Mouse (Mus musculus) WW6 (cell line): ENCODE data around the gene Golga5.

Experiments used
- DNase-seq: peaks from one replicate; pipeline ENCODE4 v3.0.0-alpha.2; 2013; ENCODE audit warnings: low read depth, low spot score

Gene Golga5

DNA sequence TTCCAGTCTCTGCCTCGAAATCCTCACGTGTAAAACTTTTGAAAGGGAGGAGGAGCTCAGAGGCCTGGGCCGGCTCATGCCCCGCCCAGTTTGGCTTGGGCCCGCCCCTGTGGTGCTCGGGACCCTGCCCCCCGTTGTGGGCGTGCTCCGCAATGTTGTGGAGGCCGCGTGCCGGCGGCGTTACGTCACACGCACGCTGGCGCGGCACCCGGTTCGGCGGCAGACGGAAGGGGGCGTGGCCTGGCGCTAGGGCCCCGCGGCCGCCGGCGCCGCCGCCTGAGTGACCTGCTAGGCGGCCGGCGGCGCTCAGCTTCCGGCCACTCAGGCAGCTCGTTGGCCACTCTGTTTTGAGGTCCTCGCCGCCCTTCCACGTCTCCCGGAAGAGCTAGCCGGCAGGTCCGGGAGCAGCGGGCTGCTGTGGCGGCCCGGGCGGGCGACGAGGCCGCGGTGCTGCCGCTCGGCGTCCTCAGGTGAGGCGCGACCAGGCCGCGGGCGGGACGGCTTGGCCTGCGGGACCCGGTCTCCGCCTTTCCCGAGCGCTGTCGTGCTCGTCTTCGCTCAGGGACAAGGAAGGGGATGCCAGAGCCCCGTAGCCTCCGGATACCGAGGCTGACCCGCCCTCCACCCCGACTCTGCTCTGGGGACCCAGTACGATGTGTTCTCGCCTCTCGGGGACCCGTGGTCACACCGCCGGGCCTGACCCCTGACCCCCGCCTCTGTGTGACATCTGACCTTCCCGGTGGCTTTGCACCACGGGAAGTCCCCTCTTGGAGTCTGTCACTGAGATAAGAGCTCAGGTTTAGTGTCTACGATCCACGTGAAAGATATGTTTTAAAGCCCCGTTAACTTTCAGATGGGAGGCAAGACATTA lies at the start of gene Golga5:
Golga5 (plus strand) TSS at position 242 of the 871 bp plus-strand sequence.
- peak; percentile 89 for DNase-seq

DNA sequence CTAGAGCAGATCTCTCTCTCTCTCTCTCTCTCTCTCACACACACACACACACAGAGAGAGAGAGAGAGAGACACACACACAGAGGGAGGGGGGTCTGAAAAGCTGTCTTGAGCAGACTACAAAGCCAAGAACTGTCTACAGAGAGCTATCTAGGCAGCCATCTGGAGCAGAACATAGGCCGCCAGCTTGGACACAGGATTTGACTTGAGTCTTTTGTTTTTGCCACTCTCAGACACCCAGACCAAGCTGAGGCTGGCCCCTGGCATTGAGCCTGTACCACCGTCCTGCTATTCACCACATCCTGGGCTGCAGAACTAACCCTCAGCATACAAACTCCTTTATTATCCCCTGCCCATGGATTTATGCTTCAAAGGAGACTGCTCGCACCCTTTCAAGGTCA lies 49.4 kb upstream of the Golga5 start:
- DNase-seq = no peak

DNA sequence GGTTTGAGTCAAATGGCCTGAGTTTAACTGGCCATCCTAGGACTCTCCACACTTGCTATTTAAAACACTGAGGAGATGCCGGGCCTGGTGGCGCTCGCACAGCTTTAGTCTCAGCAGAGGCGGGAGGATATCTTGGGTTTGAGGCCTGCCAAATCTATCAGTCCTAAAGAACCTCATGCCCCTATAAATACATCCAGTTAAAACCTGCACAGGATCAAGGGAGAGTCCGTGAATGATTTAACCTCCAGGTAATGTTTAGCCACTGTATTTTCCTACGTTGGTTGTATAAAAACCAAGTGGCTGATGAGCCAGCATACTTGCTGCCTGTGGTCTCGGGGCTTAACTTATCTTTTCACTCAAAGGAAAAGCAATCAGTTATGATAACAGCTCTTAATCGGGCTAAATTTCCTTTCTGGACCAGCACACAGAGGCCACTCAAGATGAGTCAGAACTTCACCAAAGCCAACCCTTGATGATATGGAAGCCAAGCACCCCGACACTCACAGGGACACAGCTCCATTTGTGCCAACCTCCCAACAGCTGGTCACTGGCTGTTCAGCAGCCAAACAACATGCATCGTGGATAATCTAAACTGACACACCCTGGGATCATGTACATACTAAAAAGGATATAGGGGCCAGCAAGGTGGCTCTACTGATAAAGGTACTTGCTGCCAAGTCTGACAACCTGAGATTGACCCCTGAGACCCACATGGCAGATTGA lies 48.6 kb upstream of the Golga5 start:
- no peak for DNase-seq

DNA sequence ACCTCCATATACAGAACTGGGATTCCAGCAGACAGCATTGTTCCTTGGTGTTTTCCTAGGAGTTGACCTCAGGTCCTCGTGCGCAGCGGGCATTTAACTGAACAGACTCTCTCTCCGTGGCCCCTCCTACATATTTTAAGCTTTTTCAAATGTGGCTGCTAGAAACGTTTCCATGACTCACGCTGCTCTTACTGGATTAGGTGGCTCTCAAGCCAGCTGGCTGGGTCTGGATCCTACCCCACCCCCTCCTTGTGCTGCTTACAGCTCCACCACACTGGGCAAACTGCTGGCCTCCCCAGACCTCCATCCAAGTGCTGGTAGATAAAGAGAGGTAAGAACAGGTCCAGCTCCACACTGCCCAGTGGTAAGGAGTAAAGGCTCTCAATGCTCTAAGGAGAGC lies 46.9 kb upstream of the Golga5 start:
- DNase-seq = no peak

DNA sequence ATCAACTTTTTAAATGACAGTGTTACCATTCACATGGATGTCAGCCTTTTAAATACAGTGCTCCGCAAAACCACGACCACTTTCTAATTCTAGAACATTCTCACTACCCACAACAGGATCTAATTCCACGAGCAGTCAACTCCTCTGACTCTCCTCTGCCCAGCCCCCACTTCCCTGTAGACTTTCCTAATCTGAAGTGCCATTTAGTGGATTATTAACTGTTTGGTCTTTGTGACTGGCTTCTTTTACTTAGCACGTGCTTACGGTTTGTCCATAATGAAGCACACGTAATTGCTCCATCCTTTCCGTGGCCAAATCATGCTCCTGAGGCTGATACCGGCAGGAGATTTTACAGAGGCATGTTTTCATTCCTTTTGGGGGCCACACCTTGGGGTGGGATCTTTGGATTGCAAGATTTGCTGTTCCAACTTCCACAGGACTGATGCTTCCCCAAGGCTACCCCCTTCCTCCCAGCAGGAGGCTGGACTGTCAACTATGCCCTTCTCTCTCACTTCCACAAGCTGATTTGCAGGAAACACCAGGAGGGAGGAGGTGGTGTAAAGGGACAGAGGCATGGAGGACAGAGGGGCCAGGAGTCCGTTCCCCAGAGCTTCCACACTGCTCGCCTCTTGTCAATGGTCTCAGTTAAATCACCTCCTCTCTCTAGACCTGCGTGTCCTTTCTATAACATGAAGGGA lies 46.2 kb upstream of the Golga5 start:
- no peak for DNase-seq

DNA sequence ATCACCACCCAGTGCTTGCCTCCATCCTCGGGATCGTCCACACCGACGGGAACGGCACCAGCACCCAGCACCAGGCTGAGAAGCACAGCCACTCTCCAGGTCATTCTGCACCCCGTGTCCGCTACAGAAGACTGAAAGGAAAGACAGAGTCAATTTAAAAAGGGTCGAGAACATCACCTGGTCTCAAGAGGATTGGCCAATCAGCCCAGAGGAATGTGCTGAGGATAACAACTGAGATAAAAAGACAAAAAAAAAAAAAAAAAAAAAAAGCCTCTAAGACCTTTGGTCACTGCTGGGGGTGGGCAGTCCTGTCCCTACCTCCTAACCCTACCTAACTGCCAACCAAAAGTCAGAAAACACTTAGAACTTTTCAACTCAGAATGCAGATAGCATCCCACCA lies 45.3 kb upstream of the Golga5 start:
- no peak for DNase-seq

DNA sequence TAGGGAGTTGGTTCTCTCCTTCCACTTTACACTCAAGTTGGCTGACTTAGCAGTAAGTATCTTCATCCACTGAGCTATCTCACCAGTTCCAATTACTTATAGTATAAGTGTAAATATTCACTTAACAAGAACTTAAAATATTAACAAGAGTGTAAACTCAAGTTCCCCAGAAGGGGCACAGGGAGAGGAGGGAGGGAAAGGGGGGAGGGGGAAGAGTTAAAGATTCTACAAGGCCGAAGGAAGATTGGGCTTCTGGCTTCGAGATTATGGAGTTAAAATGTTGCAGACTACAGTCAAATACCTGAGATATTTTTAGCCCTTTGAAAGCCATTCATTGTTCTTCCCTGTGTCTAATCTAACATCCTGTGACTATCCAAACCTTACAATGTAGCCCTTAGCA lies 44.5 kb upstream of the Golga5 start:
- no peak for DNase-seq

DNA sequence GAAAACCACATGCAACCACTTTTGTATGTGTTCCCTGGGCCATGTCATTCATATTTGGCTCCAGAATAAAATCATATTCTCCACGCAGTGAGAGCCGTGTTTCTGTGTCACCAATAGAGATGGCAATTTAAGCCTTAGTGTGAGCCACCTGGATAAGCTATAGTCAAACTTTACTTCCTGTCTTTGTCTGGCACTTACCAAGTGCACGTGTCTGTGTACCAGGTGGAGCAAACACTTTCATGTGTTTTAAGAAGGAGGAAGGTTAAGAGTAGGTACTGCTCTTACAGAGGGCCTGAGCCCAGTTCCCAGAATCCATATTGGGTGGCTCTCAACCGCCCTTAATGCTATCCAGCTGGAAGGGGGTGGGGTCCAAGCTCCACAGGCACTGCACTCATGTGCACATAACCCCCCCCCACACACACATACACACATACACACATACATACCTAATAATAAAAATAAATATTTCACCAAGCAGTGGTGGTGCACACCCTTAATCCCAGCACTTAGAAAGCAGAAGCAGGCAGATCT lies 43.8 kb upstream of the Golga5 start:
- DNase-seq = no peak

DNA sequence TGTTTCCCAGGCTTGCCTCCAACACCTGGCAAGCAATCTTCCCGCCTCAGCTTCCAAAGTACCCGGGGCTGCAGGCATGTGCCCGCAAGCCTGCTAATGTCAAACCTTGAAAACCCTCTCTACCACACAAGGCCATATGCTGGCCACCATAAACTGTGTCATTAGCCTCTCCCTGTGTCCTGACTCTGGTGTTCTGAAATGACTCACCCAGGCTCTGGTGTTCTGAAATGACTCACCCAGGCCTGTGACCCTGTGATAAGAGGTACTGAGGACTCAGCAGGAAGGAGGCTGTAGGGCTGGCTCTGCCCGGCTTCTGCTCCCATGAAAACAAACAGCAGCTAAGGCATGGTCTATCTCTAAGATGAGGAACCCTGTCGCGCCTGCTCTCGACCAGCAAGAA lies 42.6 kb upstream of the Golga5 start:
- DNase-seq = no peak

DNA sequence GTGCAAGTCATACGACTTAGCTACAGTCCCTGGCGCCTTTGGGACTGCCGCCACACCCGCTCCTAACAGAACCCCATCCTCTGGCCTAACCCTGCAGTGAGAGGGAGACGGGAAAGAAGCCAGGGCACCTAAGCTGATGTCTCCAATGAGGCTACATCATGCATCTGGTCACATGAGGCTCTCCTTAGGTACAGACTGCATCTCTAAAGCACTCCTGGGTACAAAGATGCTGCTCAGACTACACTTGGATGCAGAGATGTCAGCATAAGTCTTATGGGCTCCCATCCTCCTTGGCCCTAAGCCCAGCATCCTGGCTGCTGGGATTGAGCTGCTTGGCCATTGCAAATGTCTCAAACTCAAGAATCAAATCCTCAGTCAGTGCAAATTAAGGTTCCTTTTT lies 39.3 kb upstream of the Golga5 start:
- DNase-seq = no peak

DNA sequence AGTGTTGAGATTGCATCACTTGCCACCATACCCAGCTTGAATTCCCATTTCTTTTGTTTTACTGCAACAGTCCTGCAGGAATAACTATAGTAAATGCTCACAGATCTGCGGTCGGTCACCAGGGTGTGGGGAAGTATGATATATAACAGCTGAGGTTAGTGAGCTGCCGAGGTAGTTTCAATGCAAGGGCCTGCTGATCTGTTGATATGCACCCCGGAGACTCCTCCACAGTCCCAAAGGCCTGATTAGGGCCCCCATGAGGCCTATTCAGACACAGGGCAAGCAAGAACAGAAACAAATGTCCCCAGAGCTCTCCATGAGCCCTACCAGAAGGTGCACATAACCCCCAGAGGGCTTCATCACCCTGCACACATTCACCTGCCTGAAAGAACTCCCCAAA lies 38.7 kb upstream of the Golga5 start:
- no peak for DNase-seq

DNA sequence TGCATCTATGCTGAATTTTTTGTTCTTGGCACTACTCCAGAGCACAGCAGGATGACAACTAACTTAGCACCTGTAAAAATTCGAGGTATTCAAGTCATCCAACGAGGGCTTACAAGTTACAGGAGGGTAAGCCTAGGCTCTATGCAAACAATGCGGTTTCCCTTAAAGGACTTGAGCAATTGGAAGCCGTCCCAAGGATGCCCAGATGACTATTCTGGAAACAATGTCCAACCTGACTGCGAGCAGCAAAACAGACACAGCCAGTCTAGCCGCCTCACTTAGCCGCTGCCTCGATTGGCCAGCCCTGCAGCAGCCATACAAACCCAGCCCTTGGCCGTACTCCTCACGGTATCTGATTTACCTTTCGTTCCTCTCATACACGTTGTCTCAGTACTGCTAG lies 36.7 kb upstream of the Golga5 start:
- DNase-seq = no peak

DNA sequence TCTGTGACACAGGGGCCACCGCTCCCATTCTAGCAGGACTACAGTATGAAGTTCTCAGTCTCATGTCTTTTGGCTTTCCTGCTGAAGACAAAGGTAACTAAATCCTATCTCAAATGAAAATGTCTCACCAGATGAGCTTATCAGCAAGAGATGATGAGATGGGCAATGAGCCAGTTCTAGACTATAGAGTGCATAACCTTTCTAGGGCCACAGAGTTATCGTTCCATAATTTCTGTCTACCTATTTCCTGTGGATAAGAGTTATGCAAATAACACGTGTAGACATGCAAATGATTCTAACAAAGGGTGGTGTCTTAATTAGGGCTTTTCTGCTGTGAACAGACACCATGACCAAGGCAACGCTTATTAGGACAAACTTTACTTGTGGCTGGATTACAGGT lies 34.8 kb upstream of the Golga5 start:
- no peak for DNase-seq

DNA sequence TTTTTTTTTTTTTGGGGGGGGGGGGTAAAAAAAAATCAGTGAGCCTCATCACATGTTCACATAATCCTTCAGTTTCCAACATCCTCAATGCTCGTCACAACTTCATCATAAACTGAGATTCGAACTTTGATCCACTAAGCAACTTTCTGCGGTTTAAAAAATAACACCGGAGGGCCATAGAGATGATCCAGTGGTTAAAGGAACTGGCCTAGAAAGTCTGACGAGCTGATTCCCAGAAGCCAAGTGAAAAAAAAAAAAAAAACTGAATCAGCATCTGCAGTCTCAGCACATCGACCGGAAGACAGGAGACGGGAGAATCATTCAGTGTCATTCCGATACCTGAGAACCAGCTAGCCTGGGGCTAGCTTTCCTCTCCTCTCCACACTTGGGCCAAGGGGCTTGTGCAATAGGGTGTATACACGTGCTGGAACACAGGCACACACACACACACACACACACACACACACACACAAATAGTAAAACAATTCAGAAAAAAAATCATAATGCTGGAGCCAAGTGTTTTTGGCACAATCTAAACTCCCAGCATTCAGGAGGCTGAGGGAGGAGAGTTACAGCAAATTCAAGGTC lies 31.9 kb upstream of the Golga5 start:
- DNase-seq = no peak

DNA sequence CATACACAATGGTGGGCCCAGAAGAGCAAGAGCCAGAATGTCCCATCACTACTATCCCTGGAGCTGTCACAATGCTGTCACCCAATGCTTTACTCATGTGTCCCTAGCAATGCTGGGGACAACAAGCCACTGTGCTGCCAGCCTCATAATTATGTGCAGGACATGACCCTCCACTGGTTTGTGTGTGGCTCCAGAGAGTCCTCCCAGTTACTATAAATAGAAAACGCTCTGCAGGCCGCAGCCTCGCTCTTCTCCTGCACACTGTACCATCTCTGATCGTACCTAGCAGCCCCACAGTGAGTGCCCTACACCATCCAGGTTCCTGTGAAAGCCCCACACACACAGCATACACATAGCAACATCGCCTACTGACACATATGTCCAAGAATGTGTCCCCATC lies 31.0 kb upstream of the Golga5 start:
- DNase-seq = no peak

DNA sequence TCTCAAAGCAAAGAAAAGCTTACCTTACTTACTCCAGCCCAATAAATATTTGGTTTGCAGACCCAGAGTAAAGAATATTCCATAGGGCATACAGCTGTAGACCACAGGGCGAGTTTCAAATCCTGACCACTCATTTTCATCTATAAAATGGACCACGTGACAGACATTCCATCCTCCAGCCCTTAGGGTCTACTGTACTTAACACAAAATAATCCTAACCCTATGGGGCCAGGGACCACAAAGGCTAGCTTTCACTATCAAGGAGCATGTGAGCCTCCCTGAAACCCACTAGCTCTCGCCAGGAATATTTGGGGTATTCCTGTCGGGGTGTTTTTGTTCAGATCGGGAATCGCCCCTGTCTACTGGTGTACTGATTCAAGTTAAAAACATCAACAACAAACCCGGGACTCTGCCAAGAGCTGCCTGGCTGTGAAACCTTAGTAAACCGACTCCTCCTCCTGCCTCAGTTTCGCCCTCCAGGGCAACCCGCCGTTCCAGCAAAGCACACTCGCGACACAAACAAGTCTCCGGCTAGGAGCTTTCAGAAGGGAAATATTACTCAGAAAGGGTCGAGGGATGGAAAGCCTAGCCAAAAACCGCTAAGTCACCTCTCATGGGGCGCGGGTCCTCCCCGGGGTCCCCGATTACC lies 29.8 kb upstream of the Golga5 start:
- peak; percentile 28 for DNase-seq

DNA sequence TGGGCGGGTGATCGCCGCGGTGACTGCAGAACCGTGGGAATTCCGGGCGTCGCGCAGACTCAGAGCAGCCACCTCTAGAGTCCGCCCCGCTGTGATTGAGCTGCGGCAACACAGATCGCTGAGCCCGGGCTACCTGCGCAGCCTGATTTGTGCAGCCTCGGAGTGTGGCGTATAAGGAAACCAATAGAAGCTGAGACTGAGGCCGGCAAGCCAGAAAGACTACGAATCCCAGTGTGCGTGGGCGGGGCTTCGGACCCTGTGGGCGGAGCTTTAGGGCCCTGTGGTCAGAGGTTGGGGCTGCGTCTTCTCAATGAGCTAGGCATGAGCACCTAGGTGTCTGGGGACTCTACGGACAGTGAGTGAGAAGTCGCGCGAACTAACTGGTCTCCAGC lies 29.3 kb upstream of the Golga5 start, which contains the start of gene Lgmn:
Lgmn (minus strand) TSS at position 182 of the 392 bp plus-strand sequence.
- peak; percentile 91 for DNase-seq

DNA sequence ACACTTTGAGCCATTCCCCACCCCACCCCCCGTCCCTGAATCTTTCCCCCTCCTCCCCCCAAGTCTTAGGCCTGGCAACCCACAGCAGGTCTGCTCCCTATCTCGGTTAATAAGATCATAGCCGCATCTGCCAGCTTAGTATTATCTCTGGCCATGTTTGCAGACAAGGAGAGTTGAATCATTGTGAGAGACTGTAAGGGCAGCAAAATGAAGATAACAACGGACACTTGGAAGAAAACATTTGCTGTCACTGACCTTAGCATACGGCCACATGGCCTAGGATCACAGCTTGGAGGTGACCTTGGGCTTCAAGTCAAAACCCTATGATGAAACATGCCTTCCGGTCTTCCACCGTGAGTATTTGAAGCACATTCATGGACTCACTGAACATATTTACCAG lies 28.4 kb upstream of the Golga5 start:
- no peak for DNase-seq

DNA sequence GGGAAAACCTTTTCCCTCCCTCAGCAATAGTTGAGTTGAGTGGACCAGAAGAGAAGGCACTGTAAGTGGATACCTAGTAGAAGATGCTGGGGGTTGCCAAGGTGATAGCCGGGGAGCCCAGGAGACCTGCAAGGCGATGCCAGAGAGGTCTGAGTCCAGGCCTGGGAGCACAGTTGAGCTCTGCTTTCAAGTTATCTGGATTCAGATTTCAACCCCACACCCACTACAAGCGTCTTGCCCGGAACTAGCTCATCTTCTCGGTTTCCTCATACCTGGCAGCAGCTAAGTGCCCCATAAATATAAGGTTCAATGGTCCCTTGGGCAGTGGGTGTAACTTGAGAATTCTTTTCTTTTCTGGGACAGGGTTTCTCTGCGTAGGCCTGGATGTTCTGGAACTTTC lies 27.8 kb upstream of the Golga5 start:
- no peak for DNase-seq

DNA sequence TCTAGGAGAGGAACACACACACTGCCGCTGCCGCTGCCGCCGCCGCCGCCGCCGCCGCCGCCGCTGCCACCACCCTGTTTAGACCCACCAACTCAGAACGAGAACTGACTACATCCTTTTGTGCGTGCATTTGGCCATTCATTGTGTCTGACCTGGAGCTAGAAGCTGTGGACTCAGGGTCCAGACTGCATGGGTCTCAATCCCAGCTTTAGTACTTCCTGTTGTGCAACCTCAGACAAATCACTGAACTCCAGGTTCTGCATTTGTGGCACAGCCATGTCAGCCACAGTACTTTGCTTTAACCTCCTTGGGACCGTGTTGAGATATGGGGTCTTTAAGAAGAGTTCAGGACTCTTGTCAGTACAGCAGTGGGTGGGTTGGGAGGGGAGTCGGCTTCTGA lies 26.3 kb upstream of the Golga5 start:
- DNase-seq = no peak

DNA sequence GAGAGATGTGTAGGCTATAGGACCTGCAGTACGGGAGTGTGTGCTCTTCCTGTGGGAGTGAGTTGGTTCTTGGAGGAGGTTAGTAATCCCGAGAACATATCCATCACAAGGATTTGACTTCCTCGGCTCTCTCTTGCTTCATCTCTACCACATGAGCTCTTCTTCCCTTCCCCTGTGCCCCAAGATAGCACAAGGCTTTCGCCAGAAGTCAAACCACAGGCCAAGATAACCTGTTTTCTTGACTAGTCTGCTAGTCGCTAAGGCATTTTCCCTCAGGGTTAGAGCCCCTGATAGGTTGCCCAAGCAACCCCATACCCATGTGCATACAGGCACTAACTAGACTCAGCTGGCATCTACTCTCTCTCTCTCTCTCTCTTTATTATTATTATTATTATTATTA lies 25.3 kb upstream of the Golga5 start:
- no peak for DNase-seq
